Mouse (Mus musculus) forebrain, embryonic 13.5 days (tissue): Measurements from ENCODE around the gene Hoxa10. TPM values are rescaled to one million over a fixed set of nuclear protein-coding genes. Genes with fewer than 3 reads are reported as not detected.

ENCODE experiments used
- ATAC-seq: fragments of 200-750 bp; cut with Nextera tagmentation; 2 replicates; pipeline ENCODE4 v1.8.0; 2017
- H3K27ac ChIP-seq: fragments of 300-500 bp; sonication (generic); 2 replicates; pipeline ENCODE4 v1.5.1; 2015; ENCODE audit warnings: inconsistent platforms, mild to moderate bottlenecking, moderate library complexity
- H3K27me3 ChIP-seq: fragments of 300-500 bp; sonication (generic); 2 replicates; pipeline ENCODE4 v1.6.1; 2015; ENCODE audit warnings: mild to moderate bottlenecking, inconsistent platforms
- H3K36me3 ChIP-seq: fragments of 300-500 bp; sonication (generic); 2 replicates; pipeline ENCODE4 v1.6.1; 2015; ENCODE audit warnings: mild to moderate bottlenecking, inconsistent platforms; ENCODE audit not compliant: poor library complexity, severe bottlenecking
- H3K4me1 ChIP-seq: fragments of 300-500 bp; sonication (generic); 2 replicates; pipeline ENCODE4 v1.6.1; 2015; ENCODE audit warnings: inconsistent platforms
- H3K4me2 ChIP-seq: fragments of 300-500 bp; sonication (generic); 2 replicates; pipeline ENCODE4 v1.6.1; 2015; ENCODE audit warnings: inconsistent platforms, mild to moderate bottlenecking, moderate library complexity
- H3K4me3 ChIP-seq: fragments of 300-500 bp; sonication (generic); 2 replicates; pipeline ENCODE4 v1.5.1; 2015; ENCODE audit warnings: mild to moderate bottlenecking, inconsistent platforms
- H3K9ac ChIP-seq: fragments of 300-500 bp; sonication (generic); 2 replicates; pipeline ENCODE4 v1.6.1; 2015; ENCODE audit warnings: mild to moderate bottlenecking, inconsistent platforms
- H3K9me3 ChIP-seq: fragments of 300-500 bp; sonication (generic); replicated peaks from 2 replicates; pipeline ENCODE4 v1.6.1; 2016; ENCODE audit warnings: inconsistent platforms
- WGBS: fragments of 180-500 bp; shearing (Covaris S2); methylation state at CpG from one replicate; pipeline ENCODE4 v1.1.7; 2015; 5-methylcytosine and 5-hydroxymethylcytosine counted together
- polyA plus RNA-seq: library from polyadenylated mRNA; unstranded; fragments of >200 nt; fragmentation: Nextera tagmentation; extraction: Ambion mirVana; gene quantifications from 2 replicates; pipeline ENCODE4 v1.2.1, GENCODE M21; 2015

The Hoxa10 gene
- 0.09 TPM in 1 of 2 replicates, not detected in the other for polyA plus RNA-seq

DNA sequence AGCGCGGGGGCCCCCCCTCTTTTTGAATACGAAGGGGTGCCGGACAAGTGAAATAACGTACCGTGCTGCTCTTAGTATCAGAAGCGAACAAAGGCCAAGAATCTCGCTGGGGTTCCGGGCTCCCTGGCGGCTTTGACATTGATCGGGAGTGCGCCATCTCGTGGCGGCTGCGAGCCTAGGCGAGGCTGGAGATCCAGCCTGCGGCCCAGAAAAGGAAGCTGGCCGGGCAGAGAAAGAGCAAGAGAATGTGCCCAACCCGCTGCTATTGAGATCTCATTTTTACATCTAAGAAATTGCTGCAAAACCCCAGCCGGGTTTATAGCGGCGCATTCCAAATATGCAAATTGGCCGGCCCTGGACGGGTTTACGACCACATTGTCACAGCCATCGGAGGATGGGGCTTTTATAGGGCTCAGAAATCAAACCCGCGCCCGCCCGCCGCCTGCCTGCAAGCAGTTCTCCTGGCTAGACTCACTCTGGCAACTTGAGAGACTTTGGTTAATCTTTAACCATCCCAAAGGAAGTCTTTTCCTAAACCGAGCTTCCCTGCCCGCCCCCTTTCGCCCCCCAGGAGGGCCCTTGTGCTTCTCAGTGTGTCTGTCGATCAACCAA is at the start of gene Hoxa10:
Gene Hoxa10 (minus strand): TSS at position 466 of the 612 bp plus-strand sequence.
- Histone ChIP-seq H3K27me3 (peaks cover 100% of the 10 kb centered on the region), H3K9me3 (no peaks in the 10 kb centered on the region), H3K36me3 (no peaks in the 10 kb centered on the region), H3K27ac (no peak within 1 kb of the TSS), H3K9ac (no peak within 1 kb of the TSS), H3K4me2 (peak within 1 kb of the TSS; percentile 30; the same call in 1 of the 2 replicates), H3K4me3 (no peak within 1 kb of the TSS), H3K4me1 (0 out of 2 replicates have a peak, but pooled peaks cover 4% of the 10 kb centered on the region)
- WGBS = under 1% methylated on average over 35 of the region's 35 CpGs
- ATAC-seq = 0 out of 2 replicates have a peak, but pooled peaks have one; percentile 38

- no peak for ATAC-seq
- H3K27ac ChIP-seq = no peak overlapping the region
- H3K4me1 ChIP-seq = peaks cover 6% of the 10 kb centered on the region; the same call in 1 of the 2 replicates
- H3K36me3 ChIP-seq = no peaks in the 10 kb centered on the region
- H3K9me3 ChIP-seq = no peaks in the 10 kb centered on the region
- 22% methylated on average over 12 of the region's 12 CpGs for WGBS
- no peak overlapping the region for H3K9ac ChIP-seq
- no peak overlapping the region for H3K4me2 ChIP-seq
- H3K27me3 ChIP-seq = peaks cover 87% of the 10 kb centered on the region
- no peak overlapping the region for H3K4me3 ChIP-seq
Measured at GRCm38 (mm10) chr6:52290186-52290585, 49.5 kb upstream of the Hoxa10 start.

DNA sequence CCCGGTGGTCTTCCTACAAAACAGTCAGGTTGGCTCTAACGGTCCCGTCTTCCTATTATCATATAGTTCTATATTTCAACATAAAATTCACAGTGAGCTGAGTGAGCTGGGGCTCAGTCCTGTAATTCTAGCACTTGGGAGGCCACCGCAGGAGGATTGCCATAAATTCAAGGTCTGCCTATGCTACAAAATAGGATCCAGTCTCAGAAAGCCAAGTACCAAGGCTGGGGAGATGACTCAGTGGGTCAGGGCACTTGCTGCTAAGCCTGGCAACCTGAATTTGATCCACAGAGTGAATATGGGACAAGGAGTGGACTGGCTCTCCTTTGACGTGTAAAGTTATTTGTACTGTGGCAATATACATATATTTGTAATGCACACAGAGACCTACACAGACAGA is 43.2 kb upstream of the Hoxa10 start:
- no peak overlapping the region for H3K4me3 ChIP-seq
- H3K36me3 ChIP-seq = no peaks in the 10 kb centered on the region
- 85% methylated on average over 5 of the region's 5 CpGs for WGBS
- H3K9me3 ChIP-seq = no peaks in the 10 kb centered on the region
- no peak overlapping the region for H3K27ac ChIP-seq
- H3K9ac ChIP-seq = no peak overlapping the region
- no peak overlapping the region for H3K4me2 ChIP-seq
- no peak for ATAC-seq
- peaks cover 81% of the 10 kb centered on the region for H3K27me3 ChIP-seq
- no peaks in the 10 kb centered on the region for H3K4me1 ChIP-seq

- Histone ChIP-seq H3K27me3 (peaks cover 88% of the 10 kb centered on the region), H3K9me3 (no peaks in the 10 kb centered on the region), H3K4me3 (no peak overlapping the region), H3K4me2 (no peak overlapping the region), H3K27ac (no peak overlapping the region), H3K36me3 (no peaks in the 10 kb centered on the region), H3K4me1 (no peaks in the 10 kb centered on the region), H3K9ac (no peak overlapping the region)
- no peak for ATAC-seq
- WGBS = 73% methylated on average over 12 of the region's 12 CpGs
Measured at GRCm38 (mm10) chr6:52281084-52281483, 40.4 kb upstream of the Hoxa10 start.

DNA sequence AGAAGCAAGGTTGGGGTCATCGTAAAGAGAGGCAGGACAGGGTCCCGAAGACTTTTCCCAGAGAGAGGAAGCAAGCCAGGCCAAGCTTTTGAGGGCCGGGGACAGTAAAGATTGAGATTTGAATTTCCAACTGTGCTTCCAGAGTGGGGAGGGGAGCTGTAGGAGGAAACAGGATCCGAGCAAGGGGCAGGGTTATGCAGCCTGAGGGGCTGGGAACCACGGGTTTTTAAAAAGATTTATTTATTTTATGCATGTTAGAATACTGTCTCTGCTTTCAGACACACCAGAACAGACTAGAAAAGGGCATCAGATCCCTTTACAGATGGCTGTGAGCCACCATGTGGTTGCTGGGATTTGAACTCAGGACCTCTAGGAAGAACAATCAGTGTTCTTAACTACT is 36.3 kb upstream of the Hoxa10 start:
- no peak overlapping the region for H3K4me2 ChIP-seq
- H3K27ac ChIP-seq = no peak overlapping the region
- no peaks in the 10 kb centered on the region for H3K4me1 ChIP-seq
- H3K36me3 ChIP-seq = no peaks in the 10 kb centered on the region
- no peaks in the 10 kb centered on the region for H3K9me3 ChIP-seq
- no peak overlapping the region for H3K9ac ChIP-seq
- H3K27me3 ChIP-seq = peaks cover 97% of the 10 kb centered on the region
- no peak for ATAC-seq
- H3K4me3 ChIP-seq = no peak overlapping the region
- WGBS = 10% methylated on average over 5 of the region's 5 CpGs

GRCm38 (mm10) chr6:52276382-52276781 is 35.7 kb upstream of the Hoxa10 start:
- peaks cover 97% of the 10 kb centered on the region for H3K27me3 ChIP-seq
- no peak overlapping the region for H3K9ac ChIP-seq
- H3K4me2 ChIP-seq = no peak overlapping the region
- H3K4me1 ChIP-seq = no peaks in the 10 kb centered on the region
- H3K4me3 ChIP-seq = no peak overlapping the region
- H3K36me3 ChIP-seq = no peaks in the 10 kb centered on the region
- no peak for ATAC-seq
- H3K9me3 ChIP-seq = no peaks in the 10 kb centered on the region
- under 1% methylated on average over 6 of the region's 6 CpGs for WGBS
- no peak overlapping the region for H3K27ac ChIP-seq

DNA sequence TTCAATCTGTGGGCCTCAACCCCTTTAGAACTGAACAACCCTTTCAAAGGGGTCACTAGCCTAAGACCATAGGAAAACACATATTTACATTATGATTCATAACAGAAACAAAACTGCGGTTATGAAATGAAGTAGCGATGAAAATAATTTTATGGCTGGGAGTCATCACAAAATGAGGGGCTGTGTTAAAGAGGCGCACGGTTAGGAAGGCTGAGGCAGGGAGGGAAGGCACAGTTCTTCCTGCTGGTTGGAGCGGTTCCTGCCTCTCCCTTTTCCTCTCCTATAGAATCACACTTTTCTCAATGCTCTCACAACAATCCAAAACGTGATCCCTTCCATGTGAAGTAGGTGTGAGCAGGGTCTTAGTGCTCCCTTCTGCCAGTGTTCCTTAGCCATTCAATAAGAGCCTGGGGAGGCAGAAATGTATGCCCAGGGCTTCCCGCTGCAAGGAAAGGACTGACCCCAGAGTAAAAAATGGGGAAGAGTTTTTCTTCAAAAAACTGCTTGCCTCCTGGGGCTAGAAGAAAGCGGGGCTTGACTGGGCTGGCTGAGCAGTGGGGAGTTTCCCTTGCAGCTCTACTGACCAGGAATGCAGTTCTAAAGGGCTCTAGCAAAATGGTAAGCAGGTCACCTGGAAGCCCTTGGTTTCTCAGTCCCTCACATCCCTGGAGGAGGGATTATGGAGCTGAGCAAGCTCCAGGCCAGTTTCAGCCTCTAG is 35.1 kb upstream of the Hoxa10 start:
- ATAC-seq = no peak
- H3K9me3 ChIP-seq = no peaks in the 10 kb centered on the region

GRCm38 (mm10) chr6:52274576-52274975 is 33.9 kb upstream of the Hoxa10 start:
- Histone ChIP-seq H3K9ac (no peak overlapping the region), H3K4me2 (no peak overlapping the region), H3K27me3 (peaks cover 98% of the 10 kb centered on the region), H3K4me3 (no peak overlapping the region), H3K4me1 (no peaks in the 10 kb centered on the region), H3K9me3 (no peaks in the 10 kb centered on the region), H3K27ac (no peak overlapping the region), H3K36me3 (no peaks in the 10 kb centered on the region)
- no peak for ATAC-seq
- WGBS = 3% methylated on average over 11 of the region's 11 CpGs

More for the DNA sequence above, 35.1 kb upstream of the Hoxa10 start:
- peaks cover 97% of the 10 kb centered on the region for H3K27me3 ChIP-seq
- H3K36me3 ChIP-seq = no peaks in the 10 kb centered on the region
- H3K27ac ChIP-seq = no peak overlapping the region
- no peaks in the 10 kb centered on the region for H3K4me1 ChIP-seq
- H3K9ac ChIP-seq = no peak overlapping the region
- whole genome bisulfite sequencing = 6% methylated on average over 8 of the region's 8 CpGs
- no peak overlapping the region for H3K4me3 ChIP-seq
- no peak overlapping the region for H3K4me2 ChIP-seq

GRCm38 (mm10) chr6:52273656-52274280 is 33.1 kb upstream of the Hoxa10 start:
- Histone ChIP-seq H3K4me2 (no peak overlapping the region), H3K27ac (no peak overlapping the region), H3K4me3 (no peak overlapping the region), H3K9me3 (no peaks in the 10 kb centered on the region), H3K27me3 (peaks cover 99% of the 10 kb centered on the region), H3K4me1 (no peaks in the 10 kb centered on the region), H3K36me3 (no peaks in the 10 kb centered on the region), H3K9ac (no peak overlapping the region)
- ATAC-seq = no peak
- 1% methylated on average over 22 of the region's 22 CpGs for WGBS

DNA sequence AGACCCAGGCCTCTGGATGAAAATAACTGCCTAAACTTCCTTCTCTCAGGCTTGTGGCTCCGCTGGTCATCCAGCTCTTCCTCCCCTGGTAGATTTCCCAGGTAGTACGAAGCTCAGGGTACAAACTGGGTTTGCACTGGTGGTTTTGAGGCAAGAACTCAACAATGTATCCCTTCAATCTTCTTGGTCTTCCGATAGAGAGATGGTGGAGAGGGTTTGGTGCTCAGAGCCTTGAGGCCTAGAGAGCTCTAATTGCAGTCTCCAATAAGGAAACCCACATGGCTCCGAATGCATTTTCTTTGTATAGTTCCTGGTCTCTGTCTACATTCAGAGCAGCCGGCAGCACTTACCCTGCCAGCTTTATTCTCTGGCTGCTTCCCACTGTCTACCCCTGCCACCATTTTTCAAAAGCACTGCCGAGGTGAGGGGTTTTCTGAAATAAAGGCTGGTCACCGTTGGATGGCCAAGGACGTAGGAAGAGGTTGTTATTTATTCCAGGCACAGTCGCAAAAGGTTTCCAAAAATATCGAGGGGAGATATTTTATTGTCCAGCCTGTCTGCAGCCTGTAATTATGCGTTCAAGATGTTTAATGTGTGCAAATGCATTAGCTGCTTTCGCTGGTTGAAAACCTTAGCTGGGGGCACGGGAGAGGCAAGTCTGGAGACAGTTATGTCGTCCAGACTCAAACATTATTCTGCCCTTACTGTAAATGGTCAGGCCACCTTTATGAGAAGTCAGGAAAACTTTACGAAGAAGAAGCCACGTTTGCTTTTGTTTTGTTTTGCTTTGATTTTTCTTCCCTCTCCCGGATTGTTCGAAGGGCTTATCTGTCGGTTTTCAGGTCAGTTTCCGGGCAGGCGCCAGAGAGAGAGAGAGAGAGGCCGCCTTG is 32.4 kb upstream of the Hoxa10 start:
- Histone ChIP-seq H3K4me1 (no peaks in the 10 kb centered on the region), H3K27ac (no peak overlapping the region), H3K36me3 (no peaks in the 10 kb centered on the region), H3K4me3 (no peak overlapping the region), H3K27me3 (peaks cover 99% of the 10 kb centered on the region), H3K4me2 (no peak overlapping the region), H3K9ac (no peak overlapping the region), H3K9me3 (no peaks in the 10 kb centered on the region)
- 2% methylated on average over 22 of the region's 22 CpGs for WGBS
- ATAC-seq = no peak

DNA sequence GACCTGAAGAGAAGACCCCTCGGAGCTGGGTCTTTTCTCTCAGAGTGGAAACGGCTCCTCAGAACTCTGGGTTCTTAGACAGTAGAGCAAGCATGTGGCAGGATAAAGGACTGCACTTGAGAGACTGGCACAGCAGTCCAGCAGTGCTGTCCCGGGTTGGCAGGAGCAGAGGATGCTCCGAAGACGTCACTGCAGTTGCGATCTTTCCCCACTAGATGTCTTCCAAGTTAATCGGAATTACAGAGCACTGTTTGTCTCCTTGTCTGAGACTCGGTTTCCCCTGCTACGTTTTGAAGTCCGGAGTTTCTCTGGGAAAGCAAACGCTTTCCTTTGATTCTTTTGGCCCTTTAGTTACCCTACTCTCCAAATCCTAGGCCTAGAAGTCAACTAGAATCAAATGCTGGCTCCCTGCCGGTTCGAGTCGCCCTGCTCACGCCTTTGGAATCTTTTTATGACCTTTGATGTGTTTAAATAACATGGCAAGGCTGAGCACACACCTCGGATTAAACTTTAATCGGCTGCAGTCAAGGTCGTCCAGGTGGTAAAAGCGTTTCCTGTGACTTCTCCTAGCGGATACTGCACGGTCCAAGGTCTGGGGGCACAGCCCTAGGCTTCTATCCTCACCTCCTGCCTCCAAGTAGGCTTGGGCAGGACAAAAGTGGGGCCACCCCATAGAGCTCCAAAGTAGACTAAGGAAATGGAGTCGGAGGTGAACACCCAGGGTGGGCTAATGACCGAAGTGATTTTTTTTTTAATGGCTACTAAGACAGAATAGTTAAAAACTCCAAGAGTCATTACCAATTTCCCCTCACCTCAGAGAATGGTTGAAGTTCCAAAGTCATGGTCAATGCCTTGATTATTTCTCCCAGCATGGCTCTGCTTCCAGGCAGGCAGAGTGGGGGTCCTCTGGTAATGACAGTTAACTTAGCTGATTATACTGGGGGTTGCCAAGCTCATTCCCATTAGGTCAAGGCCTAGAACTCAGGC is 30.1 kb upstream of the Hoxa10 start:
- ATAC-seq = peak; percentile 68; the same call in 1 of the 2 replicates
- Histone ChIP-seq H3K4me3 (no peak overlapping the region), H3K4me1 (no peaks in the 10 kb centered on the region), H3K27me3 (peaks cover 97% of the 10 kb centered on the region), H3K9ac (no peak overlapping the region), H3K9me3 (no peaks in the 10 kb centered on the region), H3K4me2 (no peak overlapping the region), H3K36me3 (no peaks in the 10 kb centered on the region), H3K27ac (no peak overlapping the region)
- 5% methylated on average over 23 of the region's 23 CpGs for WGBS
